Mouse (Mus musculus) hindbrain, embryonic 15.5 days (tissue): ENCODE results near the gene Taf3. TPM values are rescaled to one million over a fixed set of nuclear protein-coding genes. Genes with fewer than 3 reads are reported as not detected.

Experiments
- ATAC-seq: fragments of 200-750 bp; cut with Nextera tagmentation; 2 replicates; pipeline ENCODE4 v1.8.0; 2017; ENCODE audit warnings: low read depth, moderate number of reproducible peaks, moderate TSS enrichment; ENCODE audit not compliant: low FRiP score
- H3K27ac ChIP-seq: fragments of 300-500 bp; sonication (generic); replicated peaks from 2 replicates; pipeline ENCODE4 v1.5.1; 2015; ENCODE audit warnings: mild to moderate bottlenecking, inconsistent platforms
- H3K27me3 ChIP-seq: fragments of 300-500 bp; sonication (generic); 2 replicates; pipeline ENCODE4 v1.6.1; 2015; ENCODE audit warnings: control low read depth, inconsistent platforms
- H3K36me3 ChIP-seq: fragments of 300-500 bp; sonication (generic); 2 replicates; pipeline ENCODE4 v1.6.1; 2015; ENCODE audit warnings: control low read depth, inconsistent platforms
- H3K4me1 ChIP-seq: fragments of 300-500 bp; sonication (generic); replicated peaks from 2 replicates; pipeline ENCODE4 v1.6.1; 2015; ENCODE audit warnings: control low read depth, inconsistent platforms
- H3K4me2 ChIP-seq: fragments of 300-500 bp; sonication (generic); 2 replicates; pipeline ENCODE4 v1.6.1; 2015; ENCODE audit warnings: moderate library complexity, mild to moderate bottlenecking, inconsistent platforms
- H3K4me3 ChIP-seq: fragments of 300-500 bp; sonication (generic); 2 replicates; pipeline ENCODE4 v1.5.1; 2015; ENCODE audit warnings: mild to moderate bottlenecking, inconsistent platforms
- H3K9ac ChIP-seq: fragments of 300-500 bp; sonication (generic); 2 replicates; pipeline ENCODE4 v1.6.1; 2015; ENCODE audit warnings: inconsistent platforms
- H3K9me3 ChIP-seq: fragments of 300-500 bp; sonication (generic); 2 replicates; pipeline ENCODE4 v1.6.1; 2016; ENCODE audit warnings: control low read depth, inconsistent platforms
- WGBS: fragments of 180-500 bp; shearing (Covaris S2); methylation state at CpG from one replicate; pipeline ENCODE4 v1.1.7; 2015; 5-methylcytosine and 5-hydroxymethylcytosine counted together
- polyA plus RNA-seq: library from polyadenylated mRNA; unstranded; fragments of >200 nt; fragmentation: Nextera tagmentation; extraction: Ambion mirVana; gene quantifications from 2 replicates; pipeline ENCODE4 v1.2.1, GENCODE M21; 2015

Gene Taf3
- polyA plus RNA-seq, 1 experiment from 2014 or later, result 13.3 TPM

DNA sequence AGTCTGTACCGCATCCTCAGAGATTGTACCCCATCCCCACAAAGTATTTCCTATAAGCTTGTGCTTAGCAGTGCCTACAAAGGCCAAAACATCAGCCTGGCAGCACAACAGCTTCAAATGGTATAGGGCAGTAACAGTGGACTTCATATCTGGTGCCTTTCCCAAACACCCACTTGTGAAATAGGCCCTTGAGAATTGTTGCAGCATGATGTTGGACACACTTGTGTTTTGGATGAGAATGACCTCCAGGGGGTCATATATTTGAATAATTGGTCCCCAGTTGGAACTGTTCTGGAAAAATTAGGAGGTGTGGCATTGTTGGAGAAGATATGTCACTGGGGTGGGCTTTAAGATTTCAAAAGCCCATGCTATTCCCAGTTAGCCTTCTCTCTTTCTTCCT lies 3.6 kb upstream of the Taf3 start:
- Histone ChIP-seq H3K27me3 (no peaks in the 10 kb centered on the region), H3K4me2 (no peak overlapping the region), H3K9me3 (no peaks in the 10 kb centered on the region), H3K36me3 (peaks cover 29% of the 10 kb centered on the region), H3K4me3 (no peak overlapping the region), H3K9ac (no peak overlapping the region), H3K27ac (no peak overlapping the region), H3K4me1 (peaks cover 16% of the 10 kb centered on the region)
- ATAC-seq, result no peak
- 96% methylated on average over 1 of the region's 1 CpGs for WGBS

DNA sequence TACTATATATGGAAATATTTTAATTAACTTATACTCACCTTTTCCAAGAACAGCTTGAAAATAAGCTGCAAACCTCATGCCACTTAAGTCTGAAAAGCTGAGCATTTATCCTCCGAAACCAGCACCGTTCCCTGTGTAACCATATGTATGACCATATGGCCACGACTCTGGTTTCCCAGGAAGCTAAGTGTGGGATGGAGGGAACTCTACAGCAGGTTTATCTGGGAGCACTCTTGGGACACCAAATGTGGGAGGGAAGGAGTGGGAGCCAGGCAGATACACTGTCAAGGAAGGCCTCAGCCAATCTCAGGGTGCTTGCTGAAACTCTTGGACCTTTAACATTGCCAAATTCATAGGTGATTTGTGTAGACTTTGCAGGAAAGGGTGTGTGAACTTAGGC lies 2.5 kb upstream of the Taf3 start:
- WGBS, result 76% methylated on average over 3 of the region's 3 CpGs
- Histone ChIP-seq H3K36me3 (peaks cover 20% of the 10 kb centered on the region), H3K27ac (no peak overlapping the region), H3K4me2 (no peak overlapping the region), H3K4me1 (peaks cover 23% of the 10 kb centered on the region), H3K4me3 (no peak overlapping the region), H3K9ac (no peak overlapping the region), H3K9me3 (no peaks in the 10 kb centered on the region), H3K27me3 (no peaks in the 10 kb centered on the region)
- no peak for ATAC-seq

DNA sequence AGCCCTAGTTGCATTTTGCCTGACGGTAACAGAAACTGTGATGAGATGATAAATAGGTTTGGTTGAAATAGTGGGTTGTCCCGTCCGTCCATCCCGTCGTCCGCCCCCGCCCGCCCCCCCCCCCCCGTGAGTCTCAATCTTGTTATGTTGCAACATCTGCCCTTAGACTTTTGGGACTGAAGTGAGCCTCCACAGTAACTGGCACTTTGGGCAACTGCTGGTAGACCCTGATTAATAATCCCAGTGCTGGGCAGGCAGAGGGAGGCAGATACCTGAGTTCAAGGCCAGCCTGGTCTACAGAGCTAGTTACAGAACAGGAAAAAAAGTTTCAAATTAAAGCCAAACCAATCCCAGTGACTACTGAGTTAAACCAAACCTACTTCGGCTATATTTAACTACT lies 1.1 kb upstream of the Taf3 start:
- no peaks in the 10 kb centered on the region for H3K27me3 ChIP-seq
- peaks cover 7% of the 10 kb centered on the region; the same call in 1 of the 2 replicates for H3K36me3 ChIP-seq

DNA sequence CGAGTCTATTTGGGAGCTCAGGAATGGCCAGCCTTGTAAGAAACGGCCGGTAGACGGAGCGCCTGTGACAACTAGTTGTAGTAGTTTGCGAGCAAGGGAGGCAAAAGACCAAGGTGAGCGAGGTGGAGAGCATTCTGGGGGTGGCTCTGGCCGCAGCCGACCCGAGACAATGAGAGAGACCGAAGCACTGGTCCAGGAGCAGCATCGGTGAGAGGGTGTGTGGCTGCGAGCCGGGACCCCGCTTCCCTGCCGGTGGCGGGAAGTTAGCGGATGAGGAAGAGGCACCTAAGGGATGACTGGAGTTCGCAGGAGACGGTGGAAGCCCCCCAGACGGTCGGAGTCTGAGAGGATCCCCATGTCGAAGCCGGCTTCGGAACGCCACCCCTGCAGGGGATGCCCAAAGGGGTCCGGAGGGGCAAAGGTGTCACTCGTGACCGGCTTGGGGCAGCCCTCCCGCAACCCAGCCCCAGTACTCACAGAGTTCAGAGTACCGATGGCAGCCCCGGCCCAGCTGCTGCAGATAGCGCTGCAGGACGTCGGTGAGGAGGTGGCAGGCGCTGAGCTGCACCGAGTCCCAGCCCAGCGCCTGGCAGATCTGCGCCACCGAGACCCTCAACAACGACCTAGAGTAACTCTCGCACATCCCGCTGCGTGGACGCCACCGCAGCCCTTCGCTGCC lies 499 bp downstream of the Taf3 start:
- Histone ChIP-seq H3K9ac (peak overlapping the region; percentile 75), H3K27me3 (no peaks in the 10 kb centered on the region), H3K9me3 (no peaks in the 10 kb centered on the region), H3K4me1 (peaks cover 23% of the 10 kb centered on the region), H3K4me3 (peak overlapping the region; percentile 99), H3K4me2 (peak overlapping the region; percentile 91), H3K27ac (peak overlapping the region; percentile 81), H3K36me3 (no peaks in the 10 kb centered on the region)
- under 1% methylated on average over 47 of the region's 47 CpGs for WGBS
- peak; percentile 81 for ATAC-seq

More for the DNA sequence above, 1.1 kb upstream of the Taf3 start:
- H3K4me2 ChIP-seq, result peak overlapping the region; percentile 91
- peaks cover 23% of the 10 kb centered on the region for H3K4me1 ChIP-seq
- 21% methylated on average over 10 of the region's 10 CpGs for WGBS
- no peak for ATAC-seq
- no peak overlapping the region for H3K27ac ChIP-seq
- H3K9ac ChIP-seq, result peak overlapping the region; percentile 32; the same call in 1 of the 2 replicates
- peak overlapping the region; percentile 99 for H3K4me3 ChIP-seq
- H3K9me3 ChIP-seq, result no peaks in the 10 kb centered on the region

DNA sequence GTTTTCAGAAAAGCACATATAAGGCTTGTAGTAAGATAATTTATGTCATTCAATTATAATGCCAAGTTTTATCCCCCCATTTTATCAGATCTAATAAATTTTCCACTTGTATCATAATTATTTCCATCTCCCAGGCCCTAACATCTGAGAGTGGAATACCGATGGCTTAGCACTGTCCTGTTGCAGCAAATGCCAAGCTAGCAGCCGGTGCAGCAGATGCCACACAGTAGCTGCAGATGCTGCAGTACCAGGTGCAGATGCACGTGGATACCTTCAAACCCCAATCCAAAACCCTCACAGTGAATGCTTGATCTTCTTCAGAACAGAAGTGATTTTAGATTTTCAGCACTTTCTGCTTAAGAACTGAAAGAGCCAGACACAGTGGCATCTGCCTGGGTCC lies 13.4 kb downstream of the Taf3 start:
- 78% methylated on average over 3 of the region's 3 CpGs for WGBS
- H3K4me2 ChIP-seq, result no peak overlapping the region
- no peak for ATAC-seq

DNA sequence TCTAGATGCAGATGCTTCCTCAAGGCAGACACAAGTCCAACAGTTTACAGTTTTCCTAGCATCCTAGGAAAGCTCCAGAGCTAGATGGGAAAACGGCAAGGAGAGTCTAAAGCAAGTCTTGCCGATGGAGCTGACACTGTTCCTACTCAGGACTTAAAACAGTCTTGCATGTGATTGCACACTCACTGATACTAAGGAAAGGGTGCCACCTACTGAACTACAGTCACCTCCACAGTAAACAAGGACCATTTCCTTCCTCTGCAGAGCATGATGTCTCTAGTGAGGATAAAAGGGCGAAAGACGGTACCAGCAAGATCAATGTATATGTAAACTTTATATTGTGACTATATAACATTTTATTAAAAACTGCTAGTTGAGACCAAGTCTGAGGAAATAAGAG lies 14.7 kb downstream of the Taf3 start:
- no peak overlapping the region for H3K9ac ChIP-seq
- H3K4me1 ChIP-seq, result no peaks in the 10 kb centered on the region
- 76% methylated on average over 4 of the region's 4 CpGs for WGBS
- no peak overlapping the region for H3K27ac ChIP-seq
- H3K36me3 ChIP-seq, result no peaks in the 10 kb centered on the region
- H3K4me3 ChIP-seq, result no peak overlapping the region
- H3K4me2 ChIP-seq, result no peak overlapping the region
- ATAC-seq, result no peak
- no peaks in the 10 kb centered on the region for H3K27me3 ChIP-seq
- no peaks in the 10 kb centered on the region for H3K9me3 ChIP-seq

More for the DNA sequence above, 13.4 kb downstream of the Taf3 start:
- Histone ChIP-seq H3K27ac (no peak overlapping the region), H3K9me3 (no peaks in the 10 kb centered on the region), H3K4me3 (no peak overlapping the region), H3K9ac (no peak overlapping the region), H3K36me3 (peaks cover 5% of the 10 kb centered on the region; the same call in 1 of the 2 replicates), H3K4me1 (no peaks in the 10 kb centered on the region), H3K27me3 (no peaks in the 10 kb centered on the region)

DNA sequence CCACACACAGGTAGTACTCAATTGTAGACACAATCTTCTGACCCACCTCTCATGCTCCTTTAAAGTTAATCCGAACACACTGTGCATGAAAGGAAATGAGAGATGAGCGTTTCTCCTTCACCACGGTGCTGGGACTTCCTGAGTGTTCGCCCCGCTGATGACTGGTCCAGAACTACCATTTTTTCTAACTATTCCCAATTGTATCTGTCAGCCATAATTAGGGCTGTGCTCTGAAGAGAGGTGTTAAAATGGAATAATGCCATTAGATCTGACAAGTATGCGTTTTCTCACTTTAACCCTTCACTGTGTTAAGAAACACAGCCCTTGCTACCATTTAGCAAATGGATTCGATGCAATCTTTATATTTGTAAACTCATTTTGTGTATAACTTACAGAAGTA lies 18.6 kb downstream of the Taf3 start:
- Histone ChIP-seq H3K4me2 (no peak overlapping the region), H3K27ac (no peak overlapping the region)
- ATAC-seq, result no peak

DNA sequence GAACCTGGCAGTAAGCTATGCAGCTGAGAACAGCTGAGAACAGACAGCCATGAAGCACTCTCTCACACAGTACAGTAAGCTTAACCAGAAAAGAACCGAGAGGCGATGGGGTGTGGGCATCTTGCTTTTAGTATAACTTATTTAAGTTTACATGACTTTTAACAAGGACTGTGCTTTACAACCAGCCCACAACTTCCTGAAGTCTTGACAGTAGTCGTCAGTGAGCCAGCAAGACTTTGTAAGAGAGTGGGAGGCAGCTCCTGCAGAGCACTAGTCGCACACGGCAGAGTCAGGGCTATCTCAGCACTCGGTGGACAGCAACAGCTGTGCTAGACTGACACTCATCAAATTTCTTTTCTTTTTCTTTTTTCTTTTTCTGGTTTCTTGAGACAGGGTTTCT lies 24.1 kb downstream of the Taf3 start:
- no peak overlapping the region for H3K4me3 ChIP-seq
- no peaks in the 10 kb centered on the region for H3K27me3 ChIP-seq
- no peak for ATAC-seq
- no peak overlapping the region for H3K9ac ChIP-seq
- no peaks in the 10 kb centered on the region for H3K9me3 ChIP-seq
- no peak overlapping the region for H3K4me2 ChIP-seq
- H3K36me3 ChIP-seq, result no peaks in the 10 kb centered on the region
- H3K27ac ChIP-seq, result no peak overlapping the region
- 87% methylated on average over 6 of the region's 6 CpGs for WGBS
- H3K4me1 ChIP-seq, result no peaks in the 10 kb centered on the region

More for the DNA sequence above, 18.6 kb downstream of the Taf3 start:
- Histone ChIP-seq H3K4me3 (no peak overlapping the region), H3K4me1 (no peaks in the 10 kb centered on the region), H3K27me3 (no peaks in the 10 kb centered on the region), H3K9me3 (no peaks in the 10 kb centered on the region), H3K36me3 (no peaks in the 10 kb centered on the region), H3K9ac (no peak overlapping the region)
- WGBS, result 69% methylated on average over 7 of the region's 7 CpGs

DNA sequence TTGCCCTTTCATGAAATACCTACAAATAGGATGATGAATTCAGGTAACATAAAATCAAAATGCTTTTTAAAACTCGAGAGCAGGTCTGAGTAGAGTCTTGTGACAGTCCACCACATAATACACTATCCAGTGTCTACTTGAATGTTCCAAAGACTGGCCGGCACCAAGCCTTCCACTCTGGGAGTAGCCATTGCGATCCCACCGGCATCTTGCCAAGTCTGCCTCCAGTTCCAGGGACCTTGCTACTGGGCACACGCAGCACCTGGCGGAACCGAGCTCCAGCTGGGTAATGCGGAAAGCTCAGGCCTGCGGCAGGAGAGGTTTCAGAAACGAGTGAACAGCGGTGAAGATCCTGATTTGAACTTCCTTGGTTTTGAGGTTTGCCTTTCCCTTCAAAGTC lies 27.1 kb downstream of the Taf3 start:
- 92% methylated on average over 11 of the region's 11 CpGs for WGBS
- Histone ChIP-seq H3K4me2 (no peak overlapping the region), H3K27ac (no peak overlapping the region), H3K36me3 (no peaks in the 10 kb centered on the region), H3K4me3 (no peak overlapping the region), H3K27me3 (no peaks in the 10 kb centered on the region), H3K9me3 (no peaks in the 10 kb centered on the region), H3K9ac (no peak overlapping the region), H3K4me1 (no peaks in the 10 kb centered on the region)
- no peak for ATAC-seq

DNA sequence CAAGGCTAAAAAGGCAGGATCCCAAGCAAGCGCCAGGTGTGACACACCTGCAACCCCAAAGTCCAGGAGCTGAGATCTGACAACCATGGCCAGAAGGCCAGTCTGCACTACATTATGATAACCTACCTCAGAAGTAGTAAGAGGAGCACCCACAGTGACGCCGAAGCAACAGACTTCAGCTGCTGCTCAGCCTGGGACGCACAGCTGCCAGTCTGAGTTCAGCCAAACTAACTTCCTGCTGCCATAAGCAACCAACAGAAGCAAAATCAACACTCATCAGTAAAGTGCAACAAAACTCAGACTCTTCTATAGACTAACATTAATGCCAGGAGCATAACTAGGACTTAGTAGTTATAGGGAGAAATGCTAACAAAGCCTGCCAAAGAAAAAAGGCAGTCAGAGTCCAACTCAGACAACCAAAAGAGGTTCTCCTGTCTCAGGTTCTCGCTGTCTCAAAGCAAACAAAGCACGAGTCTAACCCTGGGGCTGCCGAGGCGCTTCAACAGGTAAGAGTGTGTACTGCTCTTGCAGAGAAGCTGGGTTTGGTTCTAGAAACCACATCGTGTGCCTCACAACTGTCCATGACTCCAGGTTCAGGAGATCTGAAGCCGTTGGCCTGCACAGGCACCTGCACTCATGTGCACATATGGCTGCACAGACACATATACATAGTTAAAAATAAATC lies 33.3 kb downstream of the Taf3 start:
- Histone ChIP-seq H3K4me3 (no peak overlapping the region), H3K36me3 (no peaks in the 10 kb centered on the region), H3K9ac (no peak overlapping the region), H3K4me1 (peaks cover under 1% of the 10 kb centered on the region; the same call in 1 of the 2 replicates), H3K27ac (no peak overlapping the region), H3K9me3 (no peaks in the 10 kb centered on the region), H3K27me3 (no peaks in the 10 kb centered on the region), H3K4me2 (no peak overlapping the region)
- ATAC-seq, result no peak
- WGBS, result 90% methylated on average over 10 of the region's 10 CpGs

DNA sequence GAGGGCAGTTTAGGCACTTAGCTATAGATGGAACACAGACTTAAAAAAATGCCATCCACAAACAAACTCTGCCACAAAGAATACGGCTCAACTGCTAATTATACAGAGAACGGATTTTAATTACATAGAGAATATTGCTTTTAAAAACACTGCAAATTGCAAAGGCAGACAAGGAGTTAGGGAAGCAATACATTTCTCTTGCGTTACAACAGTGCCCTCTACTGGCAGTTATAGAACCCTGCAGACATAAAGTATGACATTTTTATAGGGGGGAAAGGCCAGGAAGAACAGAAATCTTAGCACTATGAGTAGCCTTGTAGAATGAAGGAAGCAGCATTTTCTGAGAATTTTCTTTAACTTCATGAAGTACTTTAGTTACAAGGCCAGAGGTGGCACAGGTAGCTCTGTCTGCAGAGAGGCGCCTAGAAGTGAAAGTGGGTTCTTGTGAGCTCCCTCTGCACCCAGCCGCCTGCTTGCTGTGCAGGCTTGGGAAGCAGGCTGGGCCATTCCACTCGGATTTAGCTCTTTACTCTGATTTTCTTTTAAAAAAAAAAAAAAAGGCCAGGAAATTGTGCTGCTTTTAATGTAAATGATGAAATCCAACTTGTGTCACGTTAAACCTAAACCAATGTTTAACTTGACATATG lies 38.0 kb downstream of the Taf3 start:
- no peak overlapping the region for H3K27ac ChIP-seq
- 39% methylated on average over 7 of the region's 7 CpGs for WGBS
- no peaks in the 10 kb centered on the region for H3K9me3 ChIP-seq
- ATAC-seq, result peak; percentile 56
- no peak overlapping the region for H3K9ac ChIP-seq
- H3K4me2 ChIP-seq, result no peak overlapping the region
- no peaks in the 10 kb centered on the region for H3K27me3 ChIP-seq
- no peak overlapping the region for H3K4me3 ChIP-seq
- H3K4me1 ChIP-seq, result peaks cover 5% of the 10 kb centered on the region; the same call in 1 of the 2 replicates
- H3K36me3 ChIP-seq, result no peaks in the 10 kb centered on the region

DNA sequence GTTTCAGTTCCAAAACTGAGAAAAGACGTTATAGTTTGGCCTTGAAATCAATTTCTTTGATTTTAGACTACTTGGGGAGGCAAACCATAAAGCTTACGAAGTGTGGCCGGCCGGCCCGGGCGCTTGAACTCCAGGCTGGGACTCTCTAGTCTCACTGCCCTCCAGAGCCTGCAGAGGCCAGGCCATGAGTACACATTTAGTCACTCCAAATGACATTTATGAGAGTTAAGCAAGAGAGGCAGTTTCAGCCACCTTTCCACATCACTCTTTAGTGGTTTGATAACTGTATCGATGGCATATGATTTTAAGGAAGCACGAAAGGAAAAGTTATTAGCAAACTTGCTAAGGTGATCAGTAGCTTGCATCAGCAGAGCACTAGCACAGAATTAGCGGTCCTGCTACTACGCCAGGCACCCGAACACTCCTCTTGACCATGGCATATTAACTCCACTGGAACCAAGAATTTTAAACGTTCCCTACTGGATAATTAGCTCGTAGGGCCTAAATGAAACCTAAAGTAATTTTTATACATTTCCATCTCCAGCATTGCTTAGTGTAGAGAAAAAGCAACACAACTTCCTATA lies 38.6 kb downstream of the Taf3 start:
- Histone ChIP-seq H3K36me3 (no peaks in the 10 kb centered on the region), H3K9ac (no peak overlapping the region), H3K27me3 (no peaks in the 10 kb centered on the region), H3K4me3 (no peak overlapping the region), H3K27ac (no peak overlapping the region), H3K9me3 (no peaks in the 10 kb centered on the region), H3K4me1 (peaks cover 5% of the 10 kb centered on the region; the same call in 1 of the 2 replicates), H3K4me2 (no peak overlapping the region)
- peak; percentile 8; the same call in 1 of the 2 replicates for ATAC-seq
- 84% methylated on average over 13 of the region's 13 CpGs for WGBS
